ENCODE assay signal across 15 mouse cellular contexts in the genomic region with DNA sequence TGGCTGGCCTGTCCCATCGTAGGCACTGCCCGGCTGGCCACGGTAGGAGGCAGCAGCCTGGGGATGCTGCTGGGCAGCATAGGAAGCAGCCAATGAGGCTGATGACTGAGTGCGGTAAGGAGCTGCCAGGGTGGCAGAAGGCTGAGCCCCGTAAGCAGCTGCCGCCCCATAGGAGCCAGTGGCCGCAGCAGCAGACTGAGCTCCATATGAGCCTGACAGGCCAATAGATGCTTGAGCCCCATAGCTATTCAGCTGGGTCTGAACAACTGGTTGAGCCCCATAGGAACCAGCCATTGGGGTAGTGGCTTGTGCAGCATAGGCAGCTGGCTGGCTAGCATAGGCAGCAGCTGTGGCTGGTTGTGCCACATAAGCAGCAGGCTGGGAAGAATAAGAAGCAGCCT. TPM values are rescaled to one million over a fixed set of nuclear protein-coding genes. Genes with fewer than 3 reads are reported as not detected.
DNase-seq lines count a peak whose midpoint lies in the region; ATAC-seq and TF ChIP-seq lines count a peak whose summit lies in the region.
"Had no signal": no experiment of that assay in that cellular context is flagged by ENCODE, and none has a peak within 500 bp of the region (broad histone marks: within the 10 kb centered on the region; RNA-seq: fewer than 3 reads in every experiment).

No protein-coding gene starts in this region.

- no peak overlapping the region for H3K4me2 ChIP-seq in limb, embryonic 12.5 days
- H3K4me2 ChIP-seq: neural tube, embryonic 12.5 days had no signal

- 0 out of 2 replicates have a peak, but pooled peaks cover 2% of the 10 kb centered on the region for H3K4me1 ChIP-seq in limb, embryonic 12.5 days (replicated peaks)
- no peaks in the 10 kb centered on the region for H3K4me1 ChIP-seq in limb, embryonic 10.5 days

- WGBS in limb, embryonic 12.5 days: 96% methylated on average over 7 of the region's 7 CpGs
- 95% methylated on average over 7 of the region's 7 CpGs for WGBS in limb, embryonic 10.5 days

- in situ Hi-C loops in Patski (cut with MboI; ENCODE audit: low pct_unique_long_range_greater_than_20kb): no loop called here

- TF ChIP-seq CTCF in Patski (IDR thresholded peaks at IDR 0.05): no peak

- peaks cover 67% of the 10 kb centered on the region for H3K36me3 ChIP-seq in limb, embryonic 12.5 days
- peaks cover 76% of the 10 kb centered on the region for H3K36me3 ChIP-seq in limb, embryonic 10.5 days

- H3K27ac ChIP-seq in limb, embryonic 12.5 days: no peak overlapping the region
- H3K27ac ChIP-seq in limb, embryonic 10.5 days: no peak overlapping the region
- H3K27ac ChIP-seq: neural tube, embryonic 12.5 days; stomach, postnatal 0 days had no signal

- POLR2A ChIA-PET in Patski (lab: Charles Lee): interaction anchor here (0.5 to 1.8 kb wide), 3 partner anchors 9 to 10 kb away, joined by 4 to 6 read pairs (median 4); partner anchors contain the start of genes Gm21992, Rbm14 and Rbm4

- CTCF ChIA-PET in Patski (lab: Charles Lee): no interaction called here

- H3K27me3 ChIP-seq in limb, embryonic 12.5 days: no peaks in the 10 kb centered on the region
- no peaks in the 10 kb centered on the region for H3K27me3 ChIP-seq in limb, embryonic 10.5 days (ENCODE audit: low read depth, poor library complexity, severe bottlenecking)
- H3K27me3 ChIP-seq in Patski: no peaks in the 10 kb centered on the region
- H3K27me3 ChIP-seq: neural tube, embryonic 12.5 days had no signal

- no peaks in the 10 kb centered on the region for H3K9me3 ChIP-seq in limb, embryonic 12.5 days
- H3K9me3 ChIP-seq in limb, embryonic 10.5 days (replicated peaks): no peaks in the 10 kb centered on the region
- H3K9me3 ChIP-seq: neural tube, embryonic 12.5 days had no signal

- peak; percentile 59; the same call in 1 of the 2 replicates for ATAC-seq in limb, embryonic 12.5 days (ENCODE audit: insufficient number of reproducible peaks, insufficient read depth, low FRiP score, low TSS enrichment, low read depth)
- ATAC-seq in Patski: peak; percentile 26
- no peak for ATAC-seq in megakaryocyte, adult 5-6 weeks (ENCODE audit: poor library complexity, severe bottlenecking)

- no peak overlapping the region for H3K9ac ChIP-seq in limb, embryonic 12.5 days (replicated peaks)
- H3K9ac ChIP-seq: neural tube, embryonic 12.5 days had no signal

- no peak for DNase-seq in limb, embryonic 10.5 days (ENCODE audit: low spot score)
- no peak for DNase-seq in Patski (ENCODE audit: low read depth, low spot score)
- peak; percentile 43 for DNase-seq in cerebellum, adult 11 months
- peak; percentile 39 to 48 for DNase-seq in cerebellum, postnatal 36 days
- no peak for DNase-seq in urinary bladder, postnatal 36 days (ENCODE audit: low spot score in 2 of 2)
- no peak for DNase-seq in left cerebral cortex, postnatal 25 days (ENCODE audit: low spot score in 2 of 2)
- DNase-seq: kidney, postnatal 10 days; lung, adult 2 months; thymus, postnatal 36 days had no signal

- intact Hi-C loops in left cerebral cortex, postnatal 25 days (cut with DNase I): no loop called here

- no peak overlapping the region for H3K4me3 ChIP-seq in limb, embryonic 12.5 days (replicated peaks)
- no peak overlapping the region; the same call in 1 of the 2 replicates for H3K4me3 ChIP-seq in limb, embryonic 10.5 days
- H3K4me3 ChIP-seq: neural tube, embryonic 12.5 days had no signal

RNA-seq across cellular contexts. Expression of gene Gm21992, which starts 8.7 kb away (rescaled TPM):
- 36.3 and 57.2 TPM in 2 replicates for polyA plus RNA-seq in limb, embryonic 12.5 days (2016; fragmentation: Nextera tagmentation; extraction: Ambion mirVana)
- 32.7 and 33.8 TPM in 2 replicates for polyA plus RNA-seq in limb, embryonic 10.5 days (2016; fragmentation: Nextera tagmentation; extraction: Ambion mirVana)
- polyA plus RNA-seq in Patski (2021): 9.9 TPM
- total RNA-seq in megakaryocyte, adult 5-6 weeks (2015): 13.2 and 22.5 TPM in 2 replicates
- 34.1 and 52.3 TPM in 2 replicates for total RNA-seq in megakaryocyte, adult 5-6 weeks (2017)
- total RNA-seq in left cerebral cortex, postnatal 25 days (2021): 10 to 100 TPM; 21.8 to 21.9 TPM

RNA-seq across cellular contexts. Expression of gene Rbm14, which starts 8.7 kb away (rescaled TPM):
- 113 and 114 TPM in 2 replicates for polyA plus RNA-seq in limb, embryonic 12.5 days (2016; fragmentation: Nextera tagmentation; extraction: Ambion mirVana)
- 134 TPM in 2 replicates for polyA plus RNA-seq in limb, embryonic 10.5 days (2016; fragmentation: Nextera tagmentation; extraction: Ambion mirVana)
- 36.5 TPM for polyA plus RNA-seq in Patski (2021)
- 25.3 and 30.6 TPM in 2 replicates for total RNA-seq in megakaryocyte, adult 5-6 weeks (2015)
- total RNA-seq in megakaryocyte, adult 5-6 weeks (2017): 13.1 and 13.8 TPM in 2 replicates
- total RNA-seq in left cerebral cortex, postnatal 25 days (2021): 10 to 100 TPM; 49.9 to 59.8 TPM

RNA-seq across cellular contexts. Expression of gene Rbm4, which starts 9.0 kb away (rescaled TPM):
- 80.1 and 90.2 TPM in 2 replicates for polyA plus RNA-seq in limb, embryonic 12.5 days (2016; fragmentation: Nextera tagmentation; extraction: Ambion mirVana)
- 91.5 and 108 TPM in 2 replicates for polyA plus RNA-seq in limb, embryonic 10.5 days (2016; fragmentation: Nextera tagmentation; extraction: Ambion mirVana)
- 42.3 TPM for polyA plus RNA-seq in Patski (2021)
- total RNA-seq in megakaryocyte, adult 5-6 weeks (2015): 22.5 and 30.0 TPM in 2 replicates
- total RNA-seq in megakaryocyte, adult 5-6 weeks (2017): 45.2 and 51.7 TPM in 2 replicates
- total RNA-seq in left cerebral cortex, postnatal 25 days (2021): 10 to 100 TPM; 74.8 to 76.3 TPM

RNA-seq across cellular contexts. Expression of gene Ccs, which starts 36.4 kb away (rescaled TPM):
- 56.4 and 60.4 TPM in 2 replicates for polyA plus RNA-seq in limb, embryonic 12.5 days (2016; fragmentation: Nextera tagmentation; extraction: Ambion mirVana)
- polyA plus RNA-seq in limb, embryonic 10.5 days (2016; fragmentation: Nextera tagmentation; extraction: Ambion mirVana): 48.9 and 55.3 TPM in 2 replicates
- 133 TPM for polyA plus RNA-seq in Patski (2021)
- total RNA-seq in megakaryocyte, adult 5-6 weeks (2015): 20.0 and 22.0 TPM in 2 replicates
- 24.1 and 26.6 TPM in 2 replicates for total RNA-seq in megakaryocyte, adult 5-6 weeks (2017)
- 10 to 100 TPM; 32.0 to 32.8 TPM for total RNA-seq in left cerebral cortex, postnatal 25 days (2021)

RNA-seq across cellular contexts. Expression of gene Ccdc87, which starts 36.5 kb away (rescaled TPM):
- 0.06 and 0.09 TPM in 2 replicates for polyA plus RNA-seq in limb, embryonic 12.5 days (2016; fragmentation: Nextera tagmentation; extraction: Ambion mirVana)
- not detected in 2 replicates for polyA plus RNA-seq in limb, embryonic 10.5 days (2016; fragmentation: Nextera tagmentation; extraction: Ambion mirVana)
- 0.26 TPM for polyA plus RNA-seq in Patski (2021)
- not detected in 2 replicates for total RNA-seq in megakaryocyte, adult 5-6 weeks (2015)
- not detected in 2 replicates for total RNA-seq in megakaryocyte, adult 5-6 weeks (2017)
- 1 to 10 TPM; 1.8 to 2.4 TPM for total RNA-seq in left cerebral cortex, postnatal 25 days (2021)
- polyA plus RNA-seq: intestine, embryonic 14.5 days; limb, embryonic 11.5 days; stomach, postnatal 0 days had no signal

Comparison
In these comparisons a context has a peak if more than half of its experiments do, and no peak if none do; other contexts are left out.
1. DNase-seq: peak in cerebellum, adult 11 months (single experiment) and cerebellum, postnatal 36 days (2 of 2); none in limb, embryonic 10.5 days (single experiment), Patski (single experiment), urinary bladder, postnatal 36 days (0 of 2) and left cerebral cortex, postnatal 25 days (0 of 2).